ENCODE assay signal across 23 mouse cellular contexts in the genomic region with DNA sequence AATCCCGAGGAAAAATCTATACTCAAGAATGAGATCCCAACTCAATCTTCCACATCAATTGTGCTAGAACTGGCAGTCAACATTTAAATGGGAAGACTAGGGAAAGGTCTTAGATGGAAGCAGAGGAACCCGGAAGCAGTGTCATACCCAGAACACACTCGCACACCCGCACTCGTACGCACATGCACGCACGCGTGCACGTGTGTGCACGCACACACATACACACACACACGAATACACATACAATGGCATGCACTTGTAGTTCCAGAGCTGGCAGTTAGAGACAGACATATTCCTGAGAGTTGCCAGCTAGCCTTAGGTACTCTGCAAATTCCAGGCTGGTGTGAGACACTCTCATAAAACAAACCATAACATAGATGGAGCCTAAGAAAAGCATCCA.
"Had no signal": no experiment of that assay in that cellular context is flagged by ENCODE, and none has a peak within 500 bp of the region (broad histone marks: within the 10 kb centered on the region; RNA-seq: fewer than 3 reads in every experiment).

No protein-coding gene starts in this region.

- H3K36me3 ChIP-seq: heart, embryonic 10.5 days; heart, embryonic 12.5 days; hindbrain, embryonic 10.5 days; hindbrain, embryonic 13.5 days; intestine, embryonic 15.5 days; limb, embryonic 10.5 days; limb, embryonic 12.5 days; liver, embryonic 13.5 days had no signal

- H3K27me3 ChIP-seq: hindbrain, embryonic 13.5 days; intestine, embryonic 15.5 days had no signal

- H3K27ac ChIP-seq: gastrocnemius, adult 2 months; heart, embryonic 10.5 days; hindbrain, embryonic 10.5 days; hindbrain, embryonic 13.5 days; intestine, embryonic 15.5 days; limb, embryonic 10.5 days; limb, embryonic 12.5 days; liver, embryonic 13.5 days had no signal

- H3K4me1 ChIP-seq: limb, embryonic 12.5 days had no signal

- ATAC-seq: inflammation-experienced regulatory T-cells, adult 6 months; intestine, embryonic 15.5 days; intestine, postnatal 0 days had no signal

- H3K9me3 ChIP-seq: heart, embryonic 10.5 days; hindbrain, embryonic 10.5 days; hindbrain, embryonic 13.5 days; intestine, embryonic 15.5 days; limb, embryonic 10.5 days; limb, embryonic 12.5 days; liver, embryonic 13.5 days had no signal

- H3K9ac ChIP-seq: heart, embryonic 12.5 days; hindbrain, embryonic 13.5 days; intestine, embryonic 15.5 days; limb, embryonic 12.5 days; liver, embryonic 13.5 days had no signal

- H3K4me2 ChIP-seq: heart, embryonic 12.5 days; hindbrain, embryonic 13.5 days; intestine, embryonic 15.5 days; limb, embryonic 12.5 days; liver, embryonic 11.5 days; liver, embryonic 13.5 days had no signal

- DNase-seq: gastrocnemius, adult 2 months; gastrocnemius, postnatal 10 days; gastrocnemius, postnatal 25 days; heart, adult 18-20 months; heart, postnatal 10 days; heart, postnatal 4 days; kidney, adult 18-20 months; kidney, adult 8-10 months; kidney, postnatal 10 days; kidney, postnatal 25 days; kidney, postnatal 4 days; liver; liver, embryonic 13.5 days had no signal

- H3K4me3 ChIP-seq: gastrocnemius, adult 2 months; heart, embryonic 10.5 days; heart, embryonic 12.5 days; hindbrain, embryonic 10.5 days; hindbrain, embryonic 13.5 days; intestine, embryonic 15.5 days; limb, embryonic 10.5 days; limb, embryonic 12.5 days; liver, embryonic 13.5 days had no signal
